Mouse (Mus musculus): Measurements from ENCODE around the gene Obp2a.

- TF ChIP-seq EP300 (IDR thresholded peaks at IDR 0.05), result no peak
- no peak for TF ChIP-seq CTCF (IDR thresholded peaks at IDR 0.05)
Measured at GRCm38 (mm10) chr2:25686941-25687340, 12.9 kb upstream of the Obp2a start.
